Mouse (Mus musculus): ENCODE measurements around the gene Taok3.

- TF ChIP-seq TAL1 (IDR thresholded peaks at IDR 0.05; ENCODE audit: low read length) (no peak), GATA1 (IDR thresholded peaks at IDR 0.05; ENCODE audit: low read length) (no peak)
These were observed 172.6 kb downstream of the Taok3 start for GRCm38 (mm10) chr5:117292547-117292946.
